8 mouse cellular contexts compared by ENCODE assay signal in the genomic region with DNA sequence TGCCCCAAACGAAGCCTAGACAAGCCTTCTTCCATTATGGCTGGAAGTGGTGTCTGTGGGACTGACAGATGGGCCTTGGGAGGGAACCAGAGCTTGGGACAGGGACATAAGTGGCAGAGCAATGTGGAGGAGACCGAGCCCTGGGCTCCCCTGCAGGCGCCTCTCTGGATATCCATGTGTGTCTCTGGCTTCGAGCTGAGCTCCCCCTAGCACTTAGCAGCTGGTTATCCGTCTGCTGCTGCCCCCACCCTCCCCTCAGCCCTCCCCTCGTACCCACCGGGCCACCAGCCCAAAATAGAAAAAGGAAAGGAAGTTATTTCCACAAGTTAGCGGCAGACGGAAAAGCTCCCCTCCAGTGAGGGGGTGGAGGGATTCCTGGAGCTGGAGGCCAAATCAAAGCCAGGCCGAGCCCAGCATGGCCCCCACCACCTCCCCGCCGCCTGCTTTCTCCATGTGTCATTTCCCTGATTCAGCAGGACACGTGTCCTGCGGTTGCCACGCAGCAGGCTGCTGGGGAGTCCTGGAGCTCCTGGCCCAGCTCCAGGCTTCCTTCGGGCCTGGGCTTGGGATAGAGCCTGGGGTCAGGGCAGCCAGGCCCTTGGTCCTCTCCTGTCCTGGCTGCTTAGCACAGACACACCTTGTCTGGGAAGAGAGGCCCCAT. TPM values are rescaled to one million over a fixed set of nuclear protein-coding genes. Genes with fewer than 3 reads are reported as not detected.
DNase-seq lines count a peak whose midpoint lies in the region; ATAC-seq and TF ChIP-seq lines count a peak whose summit lies in the region.

No protein-coding gene starts in this region.

- H3K4me3 ChIP-seq in hindbrain, postnatal 0 days (ENCODE audit: low read length), result no peak overlapping the region
- H3K4me3 ChIP-seq in limb, embryonic 11.5 days (ENCODE audit: low read depth, low read length), result no peak overlapping the region
- no peak overlapping the region for H3K4me3 ChIP-seq in midbrain, embryonic 13.5 days (replicated peaks)

- H3K9ac ChIP-seq in hindbrain, postnatal 0 days (replicated peaks; ENCODE audit: low read length), result no peak overlapping the region
- H3K9ac ChIP-seq in limb, embryonic 11.5 days (ENCODE audit: low read length), result no peak overlapping the region
- 0 out of 2 replicates have a peak overlapping the region, but pooled peaks have one; percentile 0 for H3K9ac ChIP-seq in midbrain, embryonic 13.5 days (replicated peaks)

- H3K4me1 ChIP-seq in hindbrain, postnatal 0 days (ENCODE audit: insufficient read depth, low read length), result peaks cover 16% of the 10 kb centered on the region
- H3K4me1 ChIP-seq in limb, embryonic 11.5 days (ENCODE audit: control insufficient read depth, insufficient read depth, low read length), result peaks cover 32% of the 10 kb centered on the region
- H3K4me1 ChIP-seq in midbrain, embryonic 13.5 days (replicated peaks), result peaks cover 25% of the 10 kb centered on the region

- H3K36me3 ChIP-seq in hindbrain, postnatal 0 days (ENCODE audit: insufficient read depth, low read length), result peaks cover 15% of the 10 kb centered on the region
- H3K36me3 ChIP-seq in limb, embryonic 11.5 days (ENCODE audit: control insufficient read depth, insufficient read depth, low read length), result no peaks in the 10 kb centered on the region
- peaks cover 43% of the 10 kb centered on the region for H3K36me3 ChIP-seq in midbrain, embryonic 13.5 days

- H3K27me3 ChIP-seq in hindbrain, postnatal 0 days (ENCODE audit: insufficient read depth, low read length), result no peaks in the 10 kb centered on the region
- H3K27me3 ChIP-seq in limb, embryonic 11.5 days (ENCODE audit: control insufficient read depth, insufficient read depth, low read length), result no peaks in the 10 kb centered on the region
- H3K27me3 ChIP-seq in midbrain, embryonic 13.5 days, result peaks cover 3% of the 10 kb centered on the region; the same call in 1 of the 2 replicates

- H3K4me2 ChIP-seq in hindbrain, postnatal 0 days (ENCODE audit: low read depth, low read length), result peak overlapping the region; percentile 19; the same call in 1 of the 2 replicates
- H3K4me2 ChIP-seq in limb, embryonic 11.5 days (ENCODE audit: low read depth, severe bottlenecking), result peak overlapping the region; percentile 15
- H3K4me2 ChIP-seq in midbrain, embryonic 13.5 days (replicated peaks), result no peak overlapping the region

- H3K9me3 ChIP-seq in hindbrain, postnatal 0 days (ENCODE audit: low read length), result no peaks in the 10 kb centered on the region
- H3K9me3 ChIP-seq in limb, embryonic 11.5 days (ENCODE audit: control insufficient read depth, low read length), result no peaks in the 10 kb centered on the region
- no peaks in the 10 kb centered on the region for H3K9me3 ChIP-seq in midbrain, embryonic 13.5 days

- peak; percentile 81 for ATAC-seq in hindbrain, postnatal 0 days
- peak; percentile 79 for ATAC-seq in limb, embryonic 11.5 days (ENCODE audit: insufficient number of reproducible peaks, low FRiP score, low TSS enrichment, low read depth)
- peak; percentile 78 for ATAC-seq in midbrain, embryonic 13.5 days

- H3K27ac ChIP-seq in hindbrain, postnatal 0 days, result peak overlapping the region; percentile 65; the same call in 1 of the 2 replicates
- H3K27ac ChIP-seq in limb, embryonic 11.5 days (replicated peaks; ENCODE audit: low read depth, low read length), result peak overlapping the region; percentile 83
- H3K27ac ChIP-seq in midbrain, embryonic 13.5 days, result peak overlapping the region; percentile 77

- DNase-seq in layer of hippocampus, adult 11-12 months (ENCODE audit: low spot score), result peak; percentile 56
- no peak for DNase-seq in layer of hippocampus, postnatal 25 days (ENCODE audit: extremely low spot score in 1 of 2, low spot score in 1 of 2)
- peak; percentile 84 for DNase-seq in embryo, embryonic 11 days
- peak; percentile 76 to 87 for DNase-seq in gastrocnemius, postnatal 4 days (ENCODE audit: low spot score in 2 of 2)
- peak; percentile 77 for DNase-seq in hindbrain, postnatal 0 days (ENCODE audit: low spot score)
- DNase-seq in limb, embryonic 11.5 days (ENCODE audit: low spot score), result peak; percentile 86
- peak; percentile 51 for DNase-seq in testis, postnatal 14 days (ENCODE audit: low spot score)

- 10% methylated on average over 16 of the region's 16 CpGs for WGBS in hindbrain, postnatal 0 days
- 4% methylated on average over 16 of the region's 16 CpGs for WGBS in limb, embryonic 11.5 days
- 8% methylated on average over 16 of the region's 16 CpGs for WGBS in midbrain, embryonic 13.5 days

- TF ChIP-seq CTCF in hindbrain, postnatal 0 days (IDR thresholded peaks at IDR 0.05; ENCODE audit: low read depth), result no peak

RNA-seq across cellular contexts. Expression of gene Mrps23, which starts 23.1 kb away (rescaled TPM):
- 10 to 100 TPM; 66.1 to 66.6 TPM for total RNA-seq in layer of hippocampus, postnatal 25 days (2021)
- 100 to 1,000 TPM in 1 of 2 experiments, 10 to 100 TPM in 1; 97.6 to 102 TPM for total RNA-seq in gastrocnemius, postnatal 4 days (2021)
- 29.0 and 48.7 TPM in 2 replicates for total RNA-seq in hindbrain, postnatal 0 days (2014; rRNA removed)
- polyA plus RNA-seq in hindbrain, postnatal 0 days (2015; fragmentation: Nextera tagmentation; extraction: Ambion mirVana), result 66.4 and 67.1 TPM in 2 replicates
- polyA plus RNA-seq in limb, embryonic 11.5 days (2014; fragmentation: Nextera tagmentation; extraction: Ambion mirVana), result 59.3 and 60.4 TPM in 2 replicates
- polyA plus RNA-seq in midbrain, embryonic 13.5 days (2015; fragmentation: Nextera tagmentation; extraction: Ambion mirVana), result 68.6 and 69.8 TPM in 2 replicates

Comparison
In these comparisons a context has a peak if more than half of its experiments do, and no peak if none do; other contexts are left out.
1. DNase-seq: peak in layer of hippocampus, adult 11-12 months (single experiment), embryo, embryonic 11 days (single experiment), gastrocnemius, postnatal 4 days (2 of 2), hindbrain, postnatal 0 days (single experiment), limb, embryonic 11.5 days (single experiment) and testis, postnatal 14 days (single experiment); none in layer of hippocampus, postnatal 25 days (0 of 2).
2. Peak in every context shown above with its lines, with median percentiles within 50 percentile points of each other: ATAC-seq and H3K27ac ChIP-seq.